Mouse (Mus musculus) stomach, embryonic 14.5 days (tissue): ENCODE measurements around the gene Ctnnd2. TPM values are rescaled to one million over a fixed set of nuclear protein-coding genes. Genes with fewer than 3 reads are reported as not detected.

Source experiments
- ATAC-seq: fragments of 200-750 bp; cut with Nextera tagmentation; 2 replicates; pipeline ENCODE4 v1.8.0; 2017; ENCODE audit warnings: low read depth, moderate TSS enrichment; ENCODE audit not compliant: insufficient number of reproducible peaks, insufficient read depth, low FRiP score
- H3K27ac ChIP-seq: fragments of 300-500 bp; sonication (generic); 2 replicates; pipeline ENCODE4 v1.5.1; 2014; ENCODE audit warnings: mild to moderate bottlenecking, low read length, moderate library complexity, mixed read lengths
- H3K27me3 ChIP-seq: fragments of 300-500 bp; sonication (generic); 2 replicates; pipeline ENCODE4 v1.6.1; 2014; ENCODE audit warnings: low read length, control low read depth, mixed read lengths; ENCODE audit not compliant: control insufficient read depth, insufficient read depth
- H3K36me3 ChIP-seq: fragments of 300-500 bp; sonication (generic); 2 replicates; pipeline ENCODE4 v1.6.1; 2014; ENCODE audit warnings: mild to moderate bottlenecking, control low read depth, low read length, moderate library complexity, mixed read lengths; ENCODE audit not compliant: control insufficient read depth, insufficient read depth
- H3K4me1 ChIP-seq: fragments of 300-500 bp; sonication (generic); 2 replicates; pipeline ENCODE4 v1.6.1; 2014; ENCODE audit warnings: low read length, control low read depth, mixed read lengths; ENCODE audit not compliant: control insufficient read depth, insufficient read depth
- H3K4me2 ChIP-seq: fragments of 300-500 bp; sonication (generic); replicated peaks from 2 replicates; pipeline ENCODE4 v1.6.1; 2014; ENCODE audit warnings: low read depth, low read length, control low read depth
- H3K4me3 ChIP-seq: fragments of 300-500 bp; sonication (generic); 2 replicates; pipeline ENCODE4 v1.5.1; 2014; ENCODE audit warnings: low read depth, low read length, control low read depth
- H3K9ac ChIP-seq: fragments of 300-500 bp; sonication (generic); replicated peaks from 2 replicates; pipeline ENCODE4 v1.6.1; 2014; ENCODE audit warnings: low read depth, mild to moderate bottlenecking, control low read depth, low read length, moderate library complexity, mixed read lengths
- H3K9me3 ChIP-seq: fragments of 300-500 bp; sonication (generic); 2 replicates; pipeline ENCODE4 v1.6.1; 2016; ENCODE audit warnings: low read depth, low read length, control low read depth; ENCODE audit not compliant: control insufficient read depth
- WGBS: fragments of 180-500 bp; shearing (Covaris S2); extraction: QIAGEN DNeasy Blood & Tissue Kit; methylation state at CpG from one replicate; pipeline ENCODE4 v1.1.7; 2014; 5-methylcytosine and 5-hydroxymethylcytosine counted together
- polyA plus RNA-seq: library from polyadenylated mRNA; unstranded; fragments of >200 nt; fragmentation: Nextera tagmentation; extraction: Ambion mirVana; gene quantifications from 2 replicates; pipeline ENCODE4 v1.2.1, GENCODE M21; 2014

Ctnnd2 gene
- polyA plus RNA-seq, 1 experiment from 2014 or later: 6.7 TPM

GRCm38 (mm10) chr15:30548263-30548662 lies 375.9 kb downstream of the Ctnnd2 start:
- Histone ChIP-seq H3K9me3 (no peaks in the 10 kb centered on the region), H3K36me3 (no peaks in the 10 kb centered on the region), H3K4me2 (no peak overlapping the region), H3K9ac (no peak overlapping the region), H3K27ac (no peak overlapping the region), H3K4me1 (no peaks in the 10 kb centered on the region), H3K4me3 (no peak overlapping the region), H3K27me3 (no peaks in the 10 kb centered on the region)
- WGBS: 90% methylated on average over 4 of the region's 4 CpGs
- no peak for ATAC-seq

DNA sequence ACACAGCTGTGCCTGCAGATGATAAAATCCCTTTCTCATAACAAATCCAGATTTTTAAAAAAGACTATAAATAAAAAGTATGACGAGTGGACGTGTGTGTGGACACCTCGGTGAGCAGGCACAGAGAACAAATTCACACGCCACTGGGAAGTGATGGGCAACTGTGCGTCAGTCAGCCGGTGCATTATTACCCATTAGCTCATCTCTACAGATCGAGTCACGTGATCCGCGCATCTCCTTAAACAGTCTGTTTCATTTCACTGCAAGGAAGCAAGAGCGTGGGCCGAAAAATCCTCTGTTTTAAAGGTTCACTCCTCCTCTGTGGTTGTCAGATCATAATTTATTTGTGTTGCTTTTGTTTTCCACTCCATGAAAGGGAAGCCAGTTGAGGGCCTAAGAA lies 378.6 kb downstream of the Ctnnd2 start:
- 85% methylated on average over 12 of the region's 12 CpGs for WGBS
- H3K4me3 ChIP-seq: no peak overlapping the region
- no peaks in the 10 kb centered on the region for H3K27me3 ChIP-seq
- ATAC-seq: no peak
- H3K4me1 ChIP-seq: no peaks in the 10 kb centered on the region
- no peaks in the 10 kb centered on the region for H3K36me3 ChIP-seq
- no peak overlapping the region for H3K9ac ChIP-seq
- H3K9me3 ChIP-seq: no peaks in the 10 kb centered on the region
- H3K27ac ChIP-seq: no peak overlapping the region
- H3K4me2 ChIP-seq: no peak overlapping the region

DNA sequence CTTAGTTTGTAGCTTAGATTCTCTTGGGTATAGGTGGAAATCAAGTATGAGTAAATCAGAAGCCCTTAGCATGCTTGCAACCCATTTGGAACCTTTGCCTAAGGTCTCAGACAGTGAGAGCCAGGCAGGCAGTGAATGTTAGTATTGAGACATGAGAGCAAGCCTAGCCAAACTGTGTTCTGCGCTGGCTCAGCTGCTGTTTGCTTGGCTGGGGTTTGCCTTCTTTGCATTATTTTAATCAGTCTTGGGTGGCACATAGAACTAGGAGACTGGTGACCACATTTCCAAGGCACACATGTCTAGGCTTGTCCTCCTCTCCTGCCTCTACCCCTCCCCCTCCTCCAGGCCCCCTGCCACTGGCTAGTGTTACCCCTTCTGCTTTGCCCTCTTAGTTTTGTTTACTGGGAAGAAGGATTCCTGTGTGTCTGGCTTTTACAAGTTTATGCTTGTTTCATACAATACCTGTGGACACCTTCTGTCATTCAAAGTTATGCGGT lies 381.6 kb downstream of the Ctnnd2 start:
- Histone ChIP-seq H3K27ac (no peak overlapping the region), H3K4me2 (no peak overlapping the region), H3K36me3 (no peaks in the 10 kb centered on the region), H3K4me3 (no peak overlapping the region), H3K27me3 (no peaks in the 10 kb centered on the region), H3K9me3 (no peaks in the 10 kb centered on the region), H3K9ac (no peak overlapping the region), H3K4me1 (no peaks in the 10 kb centered on the region)
- no peak for ATAC-seq
- WGBS: 83% methylated on average over 2 of the region's 2 CpGs

- ATAC-seq: no peak
- Histone ChIP-seq H3K4me1 (no peaks in the 10 kb centered on the region), H3K27me3 (no peaks in the 10 kb centered on the region), H3K36me3 (no peaks in the 10 kb centered on the region), H3K4me3 (no peak overlapping the region), H3K9me3 (no peaks in the 10 kb centered on the region), H3K9ac (no peak overlapping the region), H3K27ac (no peak overlapping the region), H3K4me2 (no peak overlapping the region)
- WGBS: 80% methylated on average over 2 of the region's 2 CpGs
Measured at GRCm38 (mm10) chr15:30555787-30556186, 383.4 kb downstream of the Ctnnd2 start.

DNA sequence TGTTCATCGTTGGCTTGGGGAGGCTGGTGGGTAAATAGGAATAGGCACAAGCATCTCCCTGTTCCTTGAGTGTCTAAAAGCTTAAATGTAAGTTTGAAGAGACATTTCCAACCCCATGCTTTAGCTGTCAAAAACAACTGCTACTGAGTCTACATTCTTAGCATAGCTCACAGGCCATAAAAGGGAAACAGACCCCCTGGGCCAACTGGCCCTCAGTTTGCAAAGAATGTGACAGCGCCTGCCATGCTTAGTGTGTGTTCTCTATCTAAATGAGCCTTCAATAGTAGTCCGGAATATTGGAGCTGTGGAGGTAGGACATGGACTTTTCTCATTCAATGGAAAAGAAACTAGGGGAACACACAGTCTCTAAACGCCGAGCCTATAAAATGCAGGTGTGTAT lies 390.0 kb downstream of the Ctnnd2 start:
- WGBS: 78% methylated on average over 5 of the region's 5 CpGs

GRCm38 (mm10) chr15:30564594-30564993 lies 392.2 kb downstream of the Ctnnd2 start:
- WGBS: 80% methylated on average over 2 of the region's 2 CpGs
- H3K27me3 ChIP-seq: no peaks in the 10 kb centered on the region

More for the DNA sequence above, 390.0 kb downstream of the Ctnnd2 start:
- no peak for ATAC-seq
- Histone ChIP-seq H3K4me1 (no peaks in the 10 kb centered on the region), H3K27me3 (no peaks in the 10 kb centered on the region), H3K9ac (no peak overlapping the region), H3K27ac (no peak overlapping the region), H3K36me3 (no peaks in the 10 kb centered on the region), H3K9me3 (no peaks in the 10 kb centered on the region), H3K4me2 (no peak overlapping the region), H3K4me3 (no peak overlapping the region)

DNA sequence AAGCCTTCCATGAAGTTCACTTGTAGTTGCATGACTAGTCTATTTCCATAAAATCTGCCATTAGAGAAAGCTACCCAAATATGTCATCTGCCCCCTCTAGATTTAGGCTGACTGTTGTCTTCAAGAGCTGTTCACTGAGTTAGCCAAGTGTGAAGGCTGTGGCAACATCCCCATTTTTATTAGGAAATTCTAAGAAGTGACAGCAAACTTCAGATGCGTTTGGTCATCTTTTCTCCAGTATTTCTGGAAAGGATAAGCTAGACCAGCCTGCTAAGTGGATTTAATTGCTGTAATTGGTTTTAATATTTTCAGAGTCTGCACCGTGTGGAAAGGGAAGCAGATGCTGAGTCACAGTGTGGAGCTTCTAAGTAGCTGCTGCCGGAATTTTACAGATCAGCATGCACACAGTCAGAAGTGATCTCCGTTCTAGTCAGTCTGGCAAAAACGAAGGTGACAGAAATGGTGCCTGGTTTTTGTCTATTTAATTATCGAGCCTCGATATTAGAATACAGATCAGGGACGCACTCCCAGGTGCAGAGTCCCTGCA lies 397.9 kb downstream of the Ctnnd2 start:
- Histone ChIP-seq H3K27me3 (no peaks in the 10 kb centered on the region), H3K27ac (no peak overlapping the region), H3K4me2 (no peak overlapping the region), H3K4me1 (no peaks in the 10 kb centered on the region), H3K9me3 (no peaks in the 10 kb centered on the region), H3K4me3 (no peak overlapping the region), H3K36me3 (no peaks in the 10 kb centered on the region), H3K9ac (no peak overlapping the region)
- WGBS: 79% methylated on average over 8 of the region's 8 CpGs
- ATAC-seq: no peak

More at GRCm38 (mm10) chr15:30564594-30564993, 392.2 kb downstream of the Ctnnd2 start:
- H3K27ac ChIP-seq: no peak overlapping the region
- no peak overlapping the region for H3K9ac ChIP-seq
- H3K4me2 ChIP-seq: no peak overlapping the region
- no peak for ATAC-seq
- H3K4me1 ChIP-seq: no peaks in the 10 kb centered on the region
- H3K9me3 ChIP-seq: no peaks in the 10 kb centered on the region
- no peaks in the 10 kb centered on the region for H3K36me3 ChIP-seq
- H3K4me3 ChIP-seq: no peak overlapping the region

DNA sequence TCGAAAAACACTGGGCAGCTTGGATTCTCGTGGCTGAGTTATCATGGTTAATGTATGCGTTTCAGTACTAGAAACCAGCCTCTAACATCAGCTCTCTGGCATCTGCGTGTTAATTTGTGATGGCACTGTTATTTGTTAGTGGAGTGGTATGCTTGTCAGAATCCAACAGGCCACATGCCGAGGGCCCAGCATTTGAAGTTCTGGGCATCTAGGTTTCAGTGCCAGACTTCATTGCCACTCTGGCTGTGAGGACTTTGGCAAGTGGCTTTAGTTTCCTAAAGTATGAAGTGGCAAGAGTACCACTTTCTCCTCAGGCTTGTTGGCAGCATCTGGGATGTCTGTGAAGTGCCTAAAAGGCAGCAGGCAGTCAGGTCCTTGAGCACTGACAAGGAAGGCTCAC lies 415.1 kb downstream of the Ctnnd2 start:
- no peak overlapping the region for H3K27ac ChIP-seq
- no peaks in the 10 kb centered on the region for H3K36me3 ChIP-seq
- no peak overlapping the region for H3K9ac ChIP-seq
- ATAC-seq: no peak
- H3K4me2 ChIP-seq: no peak overlapping the region
- no peak overlapping the region for H3K4me3 ChIP-seq
- H3K9me3 ChIP-seq: no peaks in the 10 kb centered on the region
- H3K4me1 ChIP-seq: no peaks in the 10 kb centered on the region
- H3K27me3 ChIP-seq: no peaks in the 10 kb centered on the region
- 82% methylated on average over 5 of the region's 5 CpGs for WGBS

GRCm38 (mm10) chr15:30590865-30591264 lies 418.5 kb downstream of the Ctnnd2 start:
- Histone ChIP-seq H3K27me3 (no peaks in the 10 kb centered on the region), H3K9me3 (no peaks in the 10 kb centered on the region), H3K4me3 (no peak overlapping the region), H3K4me1 (no peaks in the 10 kb centered on the region), H3K4me2 (no peak overlapping the region), H3K36me3 (no peaks in the 10 kb centered on the region), H3K27ac (no peak overlapping the region), H3K9ac (no peak overlapping the region)
- WGBS: 89% methylated on average over 6 of the region's 6 CpGs
- no peak for ATAC-seq
